Mouse (Mus musculus): ENCODE measurements around the gene Sec61g. TPM values are rescaled to one million over a fixed set of nuclear protein-coding genes. Genes with fewer than 3 reads are reported as not detected.

Gene Sec61g
- 10 to 100 TPM; 20.3 to 24.0 TPM for total RNA-seq (2023)

DNA sequence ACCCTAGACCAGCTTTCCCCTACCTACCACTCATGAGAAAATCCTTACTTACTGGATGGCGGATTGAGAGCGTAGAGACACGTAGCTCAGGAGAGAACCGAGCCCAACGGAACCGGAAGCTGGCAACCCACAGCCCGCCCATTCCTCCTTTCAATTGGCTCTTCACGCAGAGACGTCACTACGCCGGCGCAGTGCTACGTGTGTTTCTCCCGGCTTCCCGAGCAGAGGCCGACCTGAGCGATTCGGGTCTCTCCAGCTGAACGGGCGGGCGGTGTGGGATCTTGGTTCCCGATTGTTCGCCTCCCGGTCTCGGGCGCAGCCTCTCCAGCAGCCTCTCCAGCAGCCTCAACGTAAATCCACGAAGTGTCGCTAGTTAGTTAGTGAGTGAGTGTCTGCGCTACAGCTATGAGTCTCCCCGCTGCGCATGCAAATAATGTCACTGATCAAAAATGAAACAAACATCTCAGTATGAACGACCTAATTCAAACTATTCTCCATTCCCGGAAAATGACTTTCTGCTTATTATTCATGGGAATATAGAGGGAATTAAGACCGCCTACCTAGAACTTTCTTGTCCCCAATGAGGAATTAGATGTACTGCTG, at the start of gene Sec61g:
TSS of gene Sec61g (minus strand) at position 433 of the 603 bp plus-strand sequence.

Other genes with a start within 250 kb of the Sec61g start
- gene Egfr, start 243.7 kb upstream of the Sec61g start, total RNA-seq (2023), result under 1 TPM in 1 of 2 experiments, not detected in 1; 0.15 TPM

Data from T-cell, adult 66 days (primary cell).